Mouse (Mus musculus) intestine, postnatal 0 days (tissue): ENCODE data around the gene Ptx4. TPM values are rescaled to one million over a fixed set of nuclear protein-coding genes. Genes with fewer than 3 reads are reported as not detected.

ENCODE experiments used
- ATAC-seq: fragments of 200-750 bp; cut with Nextera tagmentation; 2 replicates; pipeline ENCODE4 v1.8.0; 2017; ENCODE audit warnings: mild to moderate bottlenecking, moderate TSS enrichment, moderate library complexity
- H3K27ac ChIP-seq: fragments of 300-500 bp; sonication (generic); 2 replicates; pipeline ENCODE4 v1.5.1; 2014; ENCODE audit warnings: mild to moderate bottlenecking, low read depth, low read length, moderate library complexity
- H3K27me3 ChIP-seq: fragments of 300-500 bp; sonication (generic); replicated peaks from 2 replicates; pipeline ENCODE4 v1.6.1; 2014; ENCODE audit warnings: low read length, mixed read lengths; ENCODE audit not compliant: control insufficient read depth, insufficient read depth
- H3K36me3 ChIP-seq: fragments of 300-500 bp; sonication (generic); 2 replicates; pipeline ENCODE4 v1.6.1; 2014; ENCODE audit warnings: mild to moderate bottlenecking, moderate library complexity; ENCODE audit not compliant: control insufficient read depth, insufficient read depth
- H3K4me1 ChIP-seq: fragments of 300-500 bp; sonication (generic); replicated peaks from 2 replicates; pipeline ENCODE4 v1.6.1; 2014; ENCODE audit warnings: antibody characterized with exemption, low read length, mixed read lengths; ENCODE audit not compliant: control insufficient read depth, insufficient read depth
- H3K4me2 ChIP-seq: fragments of 300-500 bp; sonication (generic); replicated peaks from 2 replicates; pipeline ENCODE4 v1.6.1; 2014; ENCODE audit warnings: low read depth, mild to moderate bottlenecking, moderate library complexity
- H3K4me3 ChIP-seq: fragments of 300-500 bp; sonication (generic); 2 replicates; pipeline ENCODE4 v1.5.1; 2014; ENCODE audit warnings: low read depth, low read length
- H3K9ac ChIP-seq: fragments of 300-500 bp; sonication (generic); 2 replicates; pipeline ENCODE4 v1.6.1; 2014; ENCODE audit warnings: mild to moderate bottlenecking, low read depth, low read length
- H3K9me3 ChIP-seq: fragments of 300-500 bp; sonication (generic); 2 replicates; pipeline ENCODE4 v1.6.1; 2016; ENCODE audit warnings: mixed run types; ENCODE audit not compliant: control insufficient read depth
- CTCF ChIP-seq: sonication (generic); IDR thresholded peaks from 2 replicates; pipeline ENCODE4 v1.5.1; 2016; ENCODE audit warnings: low read depth, mild to moderate bottlenecking, control low read depth, antibody characterized with exemption, moderate library complexity
- WGBS: fragments of 180-500 bp; shearing (Covaris S2); extraction: QIAGEN DNeasy Blood & Tissue Kit; methylation state at CpG from one replicate; pipeline ENCODE4 v1.1.7; 2014; 5-methylcytosine and 5-hydroxymethylcytosine counted together
- polyA plus RNA-seq: library from polyadenylated mRNA; unstranded; fragments of >200 nt; fragmentation: Nextera tagmentation; extraction: Ambion mirVana; gene quantifications from 2 replicates; pipeline ENCODE4 v1.2.1, GENCODE M21; 2015

Gene Ptx4
- polyA plus RNA-seq, 1 experiment from 2014 or later: 0.25 TPM

- no peaks in the 10 kb centered on the region for H3K27me3 ChIP-seq
- no peak overlapping the region for H3K4me2 ChIP-seq
- H3K27ac ChIP-seq: no peak overlapping the region
- no peak for TF ChIP-seq CTCF
- WGBS: 36% methylated on average over 8 of the region's 8 CpGs
- H3K4me3 ChIP-seq: no peak overlapping the region
- H3K4me1 ChIP-seq: no peaks in the 10 kb centered on the region
- ATAC-seq: peak; percentile 53; the same call in 1 of the 2 replicates
- H3K36me3 ChIP-seq: no peaks in the 10 kb centered on the region
- H3K9ac ChIP-seq: no peak overlapping the region
- no peaks in the 10 kb centered on the region for H3K9me3 ChIP-seq
These were observed 6.5 kb downstream of the Ptx4 start for GRCm38 (mm10) chr17:25127079-25127478.

- 49% methylated on average over 9 of the region's 9 CpGs for WGBS
- no peak for ATAC-seq
- Histone ChIP-seq H3K9ac (no peak overlapping the region), H3K9me3 (no peaks in the 10 kb centered on the region), H3K36me3 (no peaks in the 10 kb centered on the region), H3K27ac (no peak overlapping the region), H3K4me1 (no peaks in the 10 kb centered on the region), H3K27me3 (no peaks in the 10 kb centered on the region), H3K4me2 (no peak overlapping the region), H3K4me3 (no peak overlapping the region)
- no peak for TF ChIP-seq CTCF
These were observed 7.1 kb downstream of the Ptx4 start for GRCm38 (mm10) chr17:25127681-25128080.

GRCm38 (mm10) chr17:25130060-25130459 is 9.5 kb downstream of the Ptx4 start:
- Histone ChIP-seq H3K27me3 (no peaks in the 10 kb centered on the region), H3K4me1 (peaks cover 2% of the 10 kb centered on the region; the same call in 1 of the 2 replicates), H3K9ac (no peak overlapping the region), H3K9me3 (no peaks in the 10 kb centered on the region), H3K36me3 (no peaks in the 10 kb centered on the region), H3K27ac (no peak overlapping the region), H3K4me2 (no peak overlapping the region), H3K4me3 (no peak overlapping the region)
- no peak for ATAC-seq
- peak; percentile 43 for TF ChIP-seq CTCF
- 74% methylated on average over 1 of the region's 1 CpGs for WGBS

GRCm38 (mm10) chr17:25133275-25133698 is 12.7 kb downstream of the Ptx4 start, which contains the start of gene Clcn7:
Clcn7 (plus strand) TSS chr17:25133391.
- H3K4me1 ChIP-seq: peaks cover 2% of the 10 kb centered on the region; the same call in 1 of the 2 replicates
- peak within 1 kb of the TSS; percentile 77 for H3K4me2 ChIP-seq
- peak; percentile 89 for ATAC-seq
- H3K9ac ChIP-seq: peak within 1 kb of the TSS; percentile 82
- no peaks in the 10 kb centered on the region for H3K27me3 ChIP-seq
- H3K36me3 ChIP-seq: no peaks in the 10 kb centered on the region
- no peaks in the 10 kb centered on the region for H3K9me3 ChIP-seq
- WGBS: under 1% methylated on average over 40 of the region's 40 CpGs
- H3K4me3 ChIP-seq: peak within 1 kb of the TSS; percentile 86
- TF ChIP-seq CTCF: 0 out of 2 replicates have a peak, but pooled peaks have one; percentile 10
- peak within 1 kb of the TSS; percentile 54; the same call in 1 of the 2 replicates for H3K27ac ChIP-seq

- no peak for TF ChIP-seq CTCF
- Histone ChIP-seq H3K9me3 (no peaks in the 10 kb centered on the region), H3K27ac (no peak overlapping the region), H3K4me1 (peaks cover 2% of the 10 kb centered on the region; the same call in 1 of the 2 replicates), H3K4me3 (no peak overlapping the region), H3K9ac (no peak overlapping the region), H3K27me3 (no peaks in the 10 kb centered on the region), H3K4me2 (no peak overlapping the region), H3K36me3 (no peaks in the 10 kb centered on the region)
- 88% methylated on average over 6 of the region's 6 CpGs for WGBS
- ATAC-seq: no peak
These were observed 15.1 kb downstream of the Ptx4 start for GRCm38 (mm10) chr17:25135622-25136021.

GRCm38 (mm10) chr17:25138803-25139202 is 18.2 kb downstream of the Ptx4 start:
- no peak overlapping the region for H3K4me2 ChIP-seq
- H3K4me3 ChIP-seq: no peak overlapping the region
- H3K36me3 ChIP-seq: 0 out of 2 replicates have a peak, but pooled peaks cover 2% of the 10 kb centered on the region
- no peak for ATAC-seq
- H3K9ac ChIP-seq: no peak overlapping the region
- TF ChIP-seq CTCF: no peak
- no peak overlapping the region for H3K27ac ChIP-seq
- no peaks in the 10 kb centered on the region for H3K9me3 ChIP-seq
- 90% methylated on average over 1 of the region's 1 CpGs for WGBS
- peaks cover 2% of the 10 kb centered on the region; the same call in 1 of the 2 replicates for H3K4me1 ChIP-seq
- H3K27me3 ChIP-seq: no peaks in the 10 kb centered on the region
